Mouse (Mus musculus) T-helper 1 cell (primary cell): ENCODE measurements around the gene Kcnh4.

Source experiments
- in situ Hi-C: fragments of 300-600 bp; cut with MboI, MseI; formaldehyde crosslinking; loops from one replicate; pipeline ENCODE4 v1.15.1; 2025; ENCODE audit warnings: high pct_unique_total_duplicates

Kcnh4 gene

DNA sequence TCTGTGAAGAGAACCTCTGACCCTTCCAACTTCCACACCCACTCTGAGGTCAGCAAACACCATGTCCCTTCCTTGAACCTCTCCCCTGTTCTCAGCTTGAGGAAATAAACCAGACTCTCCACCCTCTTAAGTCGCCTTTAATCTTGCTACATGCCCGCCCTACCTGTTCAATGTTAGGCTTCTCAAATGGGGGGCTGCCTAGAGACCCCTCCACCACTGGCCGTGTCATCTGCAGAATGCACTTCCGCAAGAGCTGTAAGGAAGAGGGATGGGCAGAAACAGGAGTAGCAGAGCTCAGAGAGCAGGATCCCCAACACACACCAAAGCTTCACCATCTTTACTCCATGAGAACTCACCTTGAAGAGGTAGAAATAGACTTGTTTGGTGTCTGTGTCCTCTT is 48.8 kb downstream of the Kcnh4 start:
- in situ Hi-C loops, result loop anchor here (5.0 kb wide), 1 partner anchor 831 kb away; no protein-coding TSS in a partner anchor

GRCm38 (mm10) chr11:100710528-100710927 is 49.2 kb downstream of the Kcnh4 start:
- in situ Hi-C loops, result loop anchor here (5.0 kb wide), 1 partner anchor 832 kb away; no protein-coding TSS in a partner anchor

DNA sequence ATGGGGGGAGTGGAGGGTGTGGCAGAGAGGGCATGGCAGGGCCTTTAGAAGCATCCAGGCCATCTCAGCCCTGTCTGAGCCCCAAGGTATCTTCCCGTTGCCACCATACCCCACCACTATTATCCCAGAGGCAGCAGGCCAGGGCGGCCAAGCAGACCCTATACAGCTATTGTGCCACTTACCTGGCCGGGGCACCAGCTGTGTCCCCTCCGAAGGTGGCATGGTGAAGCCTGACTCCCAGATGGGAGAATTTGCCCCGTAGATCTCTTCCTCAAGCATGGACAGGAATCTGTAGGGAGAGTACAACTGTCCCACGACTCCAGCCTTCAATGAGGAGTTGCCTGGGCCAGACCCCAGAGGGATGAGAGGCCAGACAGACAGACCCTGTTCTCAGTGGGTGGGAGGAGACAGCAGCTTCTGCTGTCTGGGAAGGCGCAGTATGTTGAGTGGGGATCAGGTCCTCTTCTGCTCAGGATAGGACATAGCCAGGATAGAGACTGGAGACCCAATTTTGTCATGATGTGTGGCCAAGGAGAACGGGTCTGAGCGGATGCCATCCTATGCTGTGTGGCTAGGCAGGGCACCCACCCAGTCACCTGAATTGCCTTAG is 50.4 kb downstream of the Kcnh4 start:
- in situ Hi-C loops, result no loop called here

DNA sequence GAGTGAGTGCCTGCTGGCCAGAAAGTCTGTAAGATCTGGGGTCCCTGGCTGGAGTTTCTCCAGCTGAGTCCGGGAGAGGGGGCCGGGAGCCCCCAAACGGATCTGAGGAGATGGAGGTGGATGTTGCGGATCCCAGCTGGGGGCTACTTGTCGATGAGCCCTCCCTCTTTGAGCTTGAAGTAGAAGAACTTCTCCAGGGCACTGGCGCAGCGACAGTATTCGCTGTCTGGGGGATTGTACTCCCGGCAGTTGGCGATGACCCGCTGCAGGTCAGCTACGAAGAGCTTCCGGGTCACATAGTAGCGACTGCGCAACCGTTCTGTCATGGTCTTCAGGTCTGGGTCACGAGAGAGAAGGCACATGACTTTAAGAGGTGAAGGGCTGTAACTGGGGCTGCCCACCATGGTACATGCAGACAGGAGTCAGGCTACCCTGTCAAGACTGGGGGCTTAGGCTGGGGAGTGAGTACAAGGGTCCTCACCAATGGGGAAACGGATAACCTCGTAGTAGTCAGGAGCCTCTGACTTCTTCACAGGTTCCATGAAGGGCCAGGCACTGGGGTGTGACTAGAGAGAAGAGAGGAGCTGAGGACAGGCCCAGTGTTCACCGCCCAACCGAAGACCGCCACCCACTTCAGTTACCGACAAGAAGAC is 54.5 kb downstream of the Kcnh4 start:
- in situ Hi-C loops, result no loop called here

DNA sequence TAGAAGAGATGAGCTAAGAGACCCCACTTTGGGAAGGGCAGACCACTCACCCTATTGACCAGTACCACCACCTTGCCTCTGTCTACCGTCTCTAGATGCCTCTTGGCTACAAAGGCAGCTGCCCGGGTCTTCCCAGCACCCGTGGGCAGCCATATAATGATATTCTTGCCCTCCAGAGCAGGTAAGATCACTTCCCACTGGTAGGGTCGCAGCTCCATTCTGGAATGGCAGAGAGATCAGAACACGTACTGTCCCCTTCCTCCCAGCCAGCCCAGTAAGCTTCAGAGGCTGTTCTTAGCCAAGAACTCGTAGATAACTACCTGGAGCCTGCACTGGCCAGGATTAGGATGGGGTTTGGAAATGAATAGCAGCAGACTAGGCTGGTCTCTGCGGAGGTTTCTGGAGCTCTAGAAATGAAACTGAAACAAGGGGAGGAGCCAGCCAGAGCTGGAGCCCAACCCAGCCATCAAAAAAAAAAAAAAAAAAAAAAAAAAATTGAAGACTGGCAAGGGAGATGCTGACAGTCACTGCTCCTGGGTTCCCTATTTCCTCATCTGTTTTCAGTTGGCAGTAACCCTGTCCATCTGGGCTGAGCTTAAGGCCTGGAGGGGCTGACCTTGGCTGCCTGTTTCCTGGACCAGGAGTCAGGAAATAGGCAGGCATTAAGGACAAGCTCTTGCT is 55.8 kb downstream of the Kcnh4 start, which contains the start of gene Dhx58:
Gene Dhx58 (minus strand): TSS at position 421 of the 681 bp plus-strand sequence.
- in situ Hi-C loops, result no loop called here

- in situ Hi-C loops, result no loop called here
These were observed 56.4 kb downstream of the Kcnh4 start for GRCm38 (mm10) chr11:100703366-100703765.

DNA sequence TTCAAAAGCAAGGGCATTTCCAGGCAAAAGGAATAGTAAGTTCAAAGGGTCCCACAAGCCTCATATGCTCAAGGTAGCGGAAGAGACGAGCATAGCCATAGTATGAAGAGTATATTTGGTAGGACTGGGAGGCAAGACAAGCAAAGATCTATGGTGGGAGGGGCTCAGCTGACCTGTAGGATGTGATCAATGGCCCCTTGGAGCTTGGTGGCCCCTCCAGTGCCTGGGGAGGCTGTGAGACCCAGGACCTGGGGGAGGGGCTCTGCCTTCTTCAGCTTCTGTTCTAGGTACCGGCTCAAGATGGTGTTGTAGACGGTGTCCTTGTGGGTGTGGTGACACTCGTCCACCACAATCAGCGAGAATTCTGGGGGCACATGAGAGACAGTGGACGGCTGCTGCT is 56.8 kb downstream of the Kcnh4 start:
- in situ Hi-C loops, result no loop called here

DNA sequence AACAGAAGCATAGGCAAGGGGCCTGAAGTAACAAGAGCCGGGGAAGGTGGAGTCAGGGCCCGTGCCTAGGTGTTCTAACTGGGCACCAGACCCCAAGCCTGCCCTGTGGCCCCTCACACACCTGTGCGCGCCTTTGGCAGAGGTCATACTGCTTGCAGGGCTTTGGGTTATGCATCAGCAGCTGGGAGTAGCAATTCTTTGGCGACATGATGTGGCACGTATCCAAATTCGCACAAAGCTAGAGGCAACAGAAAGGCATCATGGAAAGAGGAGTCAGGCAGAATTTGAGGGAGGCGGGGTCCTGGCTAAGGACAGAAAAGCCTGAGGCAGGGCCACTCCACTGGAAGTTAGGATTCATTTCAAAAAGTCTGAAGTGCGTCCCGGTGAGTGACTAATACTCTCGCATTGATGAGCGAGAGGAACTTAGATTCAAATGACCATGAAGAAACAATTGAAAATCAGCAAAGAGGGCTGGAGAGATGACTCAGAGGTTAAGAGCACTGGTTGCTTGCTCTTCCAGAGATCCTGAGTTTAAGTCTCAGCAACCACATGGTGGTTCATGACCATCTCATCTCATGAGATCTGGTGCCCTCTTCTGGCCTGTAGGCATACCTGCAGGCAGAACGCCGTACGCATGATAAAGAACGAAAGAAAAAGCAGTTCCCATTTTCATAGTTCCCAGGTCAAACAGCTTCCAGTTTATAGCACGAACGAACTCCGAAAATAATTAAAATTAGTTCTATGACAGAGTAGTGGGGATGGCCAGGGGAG is 57.5 kb downstream of the Kcnh4 start:
- in situ Hi-C loops, result no loop called here

GRCm38 (mm10) chr11:100701301-100701700 is 58.4 kb downstream of the Kcnh4 start:
- in situ Hi-C loops, result no loop called here

DNA sequence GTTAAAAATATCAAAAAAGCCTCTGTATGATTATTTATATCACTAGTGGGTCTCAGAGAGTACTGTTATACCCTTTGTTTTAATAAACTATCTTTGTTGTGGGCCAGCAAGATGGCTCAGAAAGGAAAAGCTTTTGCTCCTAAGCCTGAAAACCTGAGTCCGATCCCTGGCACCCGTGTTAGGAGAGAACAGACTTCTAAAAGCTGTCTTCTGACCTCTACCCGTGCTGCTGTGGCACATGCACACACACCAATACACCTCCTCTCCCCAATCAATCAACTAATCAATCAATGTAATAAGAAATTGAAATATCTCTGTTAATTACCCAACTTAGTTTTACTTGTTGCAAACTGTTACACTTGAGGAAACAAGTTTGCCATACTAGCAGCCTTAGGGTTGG is 59.0 kb downstream of the Kcnh4 start:
- in situ Hi-C loops, result no loop called here

DNA sequence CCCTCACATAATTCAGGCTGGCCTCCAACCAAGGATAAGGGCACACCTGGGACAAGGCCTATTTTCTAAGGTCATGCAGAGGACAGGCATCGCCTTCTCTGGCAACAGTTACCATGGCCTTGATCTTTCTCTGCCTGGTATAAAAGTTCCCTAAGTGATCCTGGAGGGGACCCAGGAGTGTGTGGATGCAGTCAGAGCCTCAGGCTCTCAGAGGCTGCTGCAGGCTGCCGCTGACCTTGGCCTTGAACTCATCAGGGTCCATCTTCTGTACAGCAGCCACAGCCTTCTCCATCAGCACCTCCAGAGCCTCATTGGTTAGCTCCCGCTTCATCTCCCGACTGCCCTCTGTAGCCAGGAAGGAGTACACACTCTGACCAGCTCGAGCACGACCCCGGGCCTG is 61.8 kb downstream of the Kcnh4 start:
- in situ Hi-C loops, result loop anchor here (5.0 kb wide), 1 partner anchor 131 kb away; no protein-coding TSS in a partner anchor

DNA sequence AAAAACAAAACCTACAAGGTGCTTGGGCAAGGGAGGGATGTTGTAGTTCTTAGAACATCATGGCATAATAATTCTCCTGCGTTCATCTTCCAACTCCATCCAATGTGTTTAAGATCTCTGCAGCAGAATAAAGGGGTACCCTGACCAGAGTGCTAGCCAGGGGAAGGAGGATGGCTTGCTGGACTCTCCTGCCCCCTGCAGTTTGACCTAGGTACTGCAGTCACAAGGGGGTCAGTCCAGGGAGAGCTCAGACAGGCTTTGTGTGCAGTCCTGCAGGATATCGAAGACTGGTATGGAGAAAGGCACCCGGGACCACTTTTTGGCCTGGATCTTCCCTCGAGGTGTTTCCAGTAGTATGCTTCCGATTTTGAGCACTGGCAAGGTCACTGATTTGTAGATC is 64.8 kb downstream of the Kcnh4 start:
- in situ Hi-C loops, result loop anchor here (5.0 kb wide), 1 partner anchor 128 kb away; no protein-coding TSS in a partner anchor

DNA sequence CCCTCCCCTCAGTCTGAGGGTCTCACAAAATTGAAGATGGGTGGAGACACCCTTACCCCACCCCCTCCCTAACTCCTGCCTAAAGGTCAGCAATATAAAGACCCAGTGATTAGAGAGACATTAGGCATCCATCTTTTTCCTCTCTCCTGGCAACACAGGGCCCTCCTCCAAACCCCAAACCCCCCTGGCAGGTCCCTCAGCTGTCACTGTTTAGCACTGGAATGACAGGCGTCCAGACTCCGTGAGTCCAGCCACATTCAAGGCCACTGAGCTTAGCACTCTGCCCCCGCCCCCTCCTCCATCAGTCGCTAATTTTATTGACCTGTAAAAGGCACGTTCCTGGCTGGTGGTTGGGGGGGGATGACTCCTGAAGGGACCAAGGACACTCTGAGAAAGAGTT is 66.6 kb downstream of the Kcnh4 start:
- in situ Hi-C loops, result no loop called here

- in situ Hi-C loops, result no loop called here
These were observed 67.6 kb downstream of the Kcnh4 start, which contains the start of gene Zfp385c for GRCm38 (mm10) chr11:100692164-100692616. Gene Zfp385c (minus strand): TSS chr11:100692455.

- in situ Hi-C loops, result no loop called here
These were observed 69.4 kb downstream of the Kcnh4 start for GRCm38 (mm10) chr11:100690389-100690788.
